Mouse (Mus musculus): ENCODE measurements around the gene Trmt61a. TPM values are rescaled to one million over a fixed set of nuclear protein-coding genes. Genes with fewer than 3 reads are reported as not detected.
"Not testable (repeated sequence)": the region's sequence is repeated elsewhere in the genome, so short reads cannot be mapped to it uniquely, and the experiment has no call there.

Trmt61a gene
- polyA plus RNA-seq, 1 experiment from 2014 or later: 4.5 TPM

DNA sequence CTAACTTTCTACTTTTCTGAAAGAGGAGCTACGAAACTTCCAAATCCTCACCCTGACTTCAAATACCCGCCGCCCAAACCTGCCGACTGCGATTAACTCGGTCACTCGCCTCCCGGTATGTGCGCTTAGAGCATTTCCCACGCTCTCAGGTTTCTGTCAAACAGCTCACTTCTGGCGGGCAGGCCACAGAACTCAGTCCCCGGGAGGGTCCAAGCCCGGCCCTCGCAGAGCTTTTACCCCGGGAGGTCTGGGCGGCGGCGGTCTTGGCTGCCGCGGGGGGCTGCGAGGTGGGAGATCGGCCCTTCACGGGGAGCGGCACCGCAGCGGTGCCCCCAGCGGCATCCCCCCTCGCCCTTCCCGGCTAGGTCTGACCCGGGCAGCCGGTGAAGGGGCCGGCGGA lies 34.6 kb downstream of the Trmt61a start:
- H3K27me3 ChIP-seq (ENCODE audit: control insufficient read depth, insufficient read depth, low read length): no peaks in the 10 kb centered on the region

DNA sequence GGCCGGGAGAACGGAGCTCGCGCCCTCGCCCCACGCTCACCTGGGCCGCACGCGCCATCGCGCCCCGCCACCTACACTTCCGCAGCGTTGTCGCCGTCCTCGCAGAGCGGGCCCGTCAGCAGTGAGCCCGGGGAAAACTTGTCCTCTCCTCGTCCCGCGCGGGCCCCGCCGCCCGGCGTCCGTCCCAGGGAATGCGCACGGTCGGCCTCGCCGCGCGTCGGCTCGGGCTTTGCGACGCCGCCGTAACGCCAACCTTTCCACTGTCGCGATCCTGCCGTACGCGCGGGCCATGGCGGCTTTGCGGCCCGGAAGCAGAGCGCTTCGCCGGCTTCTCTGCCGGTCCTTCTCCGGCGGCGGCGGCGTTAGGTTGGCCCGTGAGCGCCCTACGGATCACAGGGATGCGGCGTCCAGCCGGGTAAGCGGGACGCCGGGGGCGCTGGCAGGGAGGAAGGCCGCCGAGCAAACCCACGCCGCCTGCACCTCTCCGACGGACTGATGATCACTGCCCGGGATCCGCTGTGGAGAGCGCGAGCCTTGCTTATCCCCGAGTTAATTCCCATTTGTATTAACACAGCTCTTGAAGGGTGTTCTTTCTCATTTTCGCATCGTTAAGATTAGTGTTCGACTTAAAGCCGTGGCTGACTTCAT lies 35.2 kb downstream of the Trmt61a start, which contains the start of the genes Bag5 and Apopt1:
Gene Bag5 (minus strand): TSS at position 254 of the 648 bp plus-strand sequence.
Gene Apopt1 (plus strand): TSS at position 258 of the 648 bp plus-strand sequence.
- DNase-seq (ENCODE audit: low spot score) (peak; percentile 95), ATAC-seq (ENCODE audit: low FRiP score) (peak; percentile 94)
- whole genome bisulfite sequencing: under 1% methylated on average over 65 of the region's 86 CpGs
- H3K27ac ChIP-seq (ENCODE audit: low read depth, low read length): peak within 1 kb of the TSS; percentile 75
- peak within 1 kb of the TSS; percentile 89 for H3K4me2 ChIP-seq (replicated peaks; ENCODE audit: low read depth, low read length)
- no peaks in the 10 kb centered on the region for H3K27me3 ChIP-seq (ENCODE audit: control insufficient read depth, insufficient read depth, low read length)
- peaks cover 3% of the 10 kb centered on the region; the same call in 1 of the 2 replicates for H3K4me1 ChIP-seq (replicated peaks; ENCODE audit: control insufficient read depth, insufficient read depth, low read length)
- peak within 1 kb of the TSS; percentile 97 for H3K9ac ChIP-seq (ENCODE audit: low read depth, low read length)
- H3K36me3 ChIP-seq (ENCODE audit: control insufficient read depth, insufficient read depth, low read length): peaks cover 6% of the 10 kb centered on the region; the same call in 1 of the 2 replicates
- no peaks in the 10 kb centered on the region for H3K9me3 ChIP-seq (ENCODE audit: control insufficient read depth, low read length)
- H3K4me3 ChIP-seq (ENCODE audit: low read depth, low read length): peak within 1 kb of the TSS; percentile 100

More for the DNA sequence above, 34.6 kb downstream of the Trmt61a start:
- DNase-seq (ENCODE audit: low spot score) (peak; percentile 47), ATAC-seq (ENCODE audit: low FRiP score) (peak; percentile 46)
- Histone ChIP-seq H3K36me3 (ENCODE audit: control insufficient read depth, insufficient read depth, low read length) (peaks cover 6% of the 10 kb centered on the region; the same call in 1 of the 2 replicates), H3K4me2 (replicated peaks; ENCODE audit: low read depth, low read length) (peak overlapping the region; percentile 89), H3K4me1 (replicated peaks; ENCODE audit: control insufficient read depth, insufficient read depth, low read length) (peaks cover 3% of the 10 kb centered on the region; the same call in 1 of the 2 replicates), H3K9ac (ENCODE audit: low read depth, low read length) (peak overlapping the region; percentile 97), H3K27ac (ENCODE audit: low read depth, low read length) (peak overlapping the region; percentile 75), H3K9me3 (ENCODE audit: control insufficient read depth, low read length) (no peaks in the 10 kb centered on the region), H3K4me3 (ENCODE audit: low read depth, low read length) (peak overlapping the region; percentile 100)
- 2% methylated on average over 23 of the region's 33 CpGs for WGBS

DNA sequence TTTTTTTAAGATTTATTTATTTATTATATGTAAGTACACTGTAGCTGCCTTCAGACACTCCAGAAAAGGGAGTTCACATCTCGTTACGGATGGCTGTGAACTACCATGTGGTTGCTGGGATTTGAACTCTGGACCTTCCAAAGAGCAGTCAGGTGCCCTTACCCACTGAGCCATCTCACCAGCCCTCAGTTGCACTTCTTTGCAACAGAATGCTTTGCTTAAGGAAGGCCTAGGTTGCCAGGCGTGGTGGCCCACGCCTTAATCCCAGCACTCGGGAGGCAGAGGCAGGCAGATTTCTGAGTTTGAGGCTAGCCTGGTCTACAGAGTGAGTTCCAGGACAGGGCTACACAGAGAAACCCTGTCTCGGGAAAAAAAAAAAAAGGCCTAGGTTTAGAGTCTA lies 36.0 kb downstream of the Trmt61a start:
- 88% methylated on average over 6 of the region's 6 CpGs for WGBS
- peak overlapping the region; percentile 43 for H3K4me2 ChIP-seq (replicated peaks; ENCODE audit: low read depth, low read length)
- H3K9ac ChIP-seq (ENCODE audit: low read depth, low read length); H3K36me3 ChIP-seq (ENCODE audit: control insufficient read depth, insufficient read depth, low read length); H3K27me3 ChIP-seq (ENCODE audit: control insufficient read depth, insufficient read depth, low read length); DNase-seq (ENCODE audit: low spot score); H3K27ac ChIP-seq (ENCODE audit: low read depth, low read length); ATAC-seq (ENCODE audit: low FRiP score); H3K4me1 ChIP-seq (replicated peaks; ENCODE audit: control insufficient read depth, insufficient read depth, low read length); H3K9me3 ChIP-seq (ENCODE audit: control insufficient read depth, low read length): not testable (repeated sequence)
- H3K4me3 ChIP-seq (ENCODE audit: low read depth, low read length): peak overlapping the region; percentile 100

DNA sequence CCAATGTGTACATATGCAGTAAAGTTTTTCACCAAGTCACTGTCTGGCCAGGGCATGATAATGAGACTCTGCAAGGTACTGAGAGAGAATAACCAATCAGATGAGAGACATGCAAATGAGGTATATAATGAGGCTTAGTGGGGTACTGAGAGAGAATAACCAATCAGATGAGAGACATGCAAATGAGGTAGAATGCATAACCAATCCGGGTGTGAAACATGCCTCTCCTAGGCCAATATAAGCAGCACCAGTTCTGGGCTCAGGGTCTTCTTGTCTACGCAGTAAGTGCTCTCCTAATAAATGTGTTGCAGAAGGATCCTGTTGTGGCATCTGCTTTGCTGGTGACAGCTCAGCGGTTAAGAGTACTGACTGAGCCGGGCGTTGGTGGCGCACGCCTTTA lies 38.6 kb downstream of the Trmt61a start:
- Histone ChIP-seq H3K4me3 (ENCODE audit: low read depth, low read length) (no peak overlapping the region), H3K9me3 (ENCODE audit: control insufficient read depth, low read length) (no peaks in the 10 kb centered on the region), H3K27me3 (ENCODE audit: control insufficient read depth, insufficient read depth, low read length) (no peaks in the 10 kb centered on the region), H3K27ac (ENCODE audit: low read depth, low read length) (no peak overlapping the region), H3K4me1 (replicated peaks; ENCODE audit: control insufficient read depth, insufficient read depth, low read length) (peaks cover 3% of the 10 kb centered on the region; the same call in 1 of the 2 replicates), H3K36me3 (ENCODE audit: control insufficient read depth, insufficient read depth, low read length) (no peaks in the 10 kb centered on the region; the same call in 1 of the 2 replicates), H3K4me2 (replicated peaks; ENCODE audit: low read depth, low read length) (no peak overlapping the region), H3K9ac (ENCODE audit: low read depth, low read length) (no peak overlapping the region)
- no peak for ATAC-seq (ENCODE audit: low FRiP score)
- WGBS: 95% methylated on average over 7 of the region's 7 CpGs
- DNase-seq (ENCODE audit: low spot score): no peak

DNA sequence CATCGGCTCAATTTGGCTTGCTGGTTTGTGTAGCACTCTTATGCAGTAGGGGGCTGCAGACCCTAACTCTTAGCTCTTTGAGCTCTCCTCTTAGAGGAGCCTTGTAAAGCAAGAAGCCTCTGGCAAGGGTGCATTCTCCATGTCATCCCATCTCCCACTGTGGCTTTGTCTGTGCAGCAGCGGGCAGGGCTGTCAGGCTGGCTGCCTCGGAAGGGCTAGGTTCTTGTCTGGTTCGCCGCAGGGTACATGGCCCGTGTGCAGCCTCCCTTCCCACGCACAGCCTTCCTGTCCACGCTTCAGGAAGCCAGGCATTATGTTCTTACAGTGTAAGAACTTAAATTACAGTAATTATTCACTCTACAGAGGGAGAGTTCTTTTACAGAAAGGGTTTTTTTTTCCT lies 40.8 kb downstream of the Trmt61a start:
- H3K4me2 ChIP-seq (replicated peaks; ENCODE audit: low read depth, low read length): no peak overlapping the region
- H3K9me3 ChIP-seq (ENCODE audit: control insufficient read depth, low read length): no peaks in the 10 kb centered on the region
- no peak overlapping the region for H3K4me3 ChIP-seq (ENCODE audit: low read depth, low read length)
- ATAC-seq (ENCODE audit: low FRiP score): no peak
- DNase-seq (ENCODE audit: low spot score): no peak
- H3K36me3 ChIP-seq (ENCODE audit: control insufficient read depth, insufficient read depth, low read length): no peaks in the 10 kb centered on the region; the same call in 1 of the 2 replicates
- 0 out of 2 replicates have a peak overlapping the region, but pooled peaks have one; percentile 24 for H3K27ac ChIP-seq (ENCODE audit: low read depth, low read length)
- H3K9ac ChIP-seq (ENCODE audit: low read depth, low read length): peak overlapping the region; percentile 31; the same call in 1 of the 2 replicates
- no peaks in the 10 kb centered on the region for H3K4me1 ChIP-seq (replicated peaks; ENCODE audit: control insufficient read depth, insufficient read depth, low read length)
- WGBS: 45% methylated on average over 8 of the region's 8 CpGs
- H3K27me3 ChIP-seq (ENCODE audit: control insufficient read depth, insufficient read depth, low read length): no peaks in the 10 kb centered on the region

DNA sequence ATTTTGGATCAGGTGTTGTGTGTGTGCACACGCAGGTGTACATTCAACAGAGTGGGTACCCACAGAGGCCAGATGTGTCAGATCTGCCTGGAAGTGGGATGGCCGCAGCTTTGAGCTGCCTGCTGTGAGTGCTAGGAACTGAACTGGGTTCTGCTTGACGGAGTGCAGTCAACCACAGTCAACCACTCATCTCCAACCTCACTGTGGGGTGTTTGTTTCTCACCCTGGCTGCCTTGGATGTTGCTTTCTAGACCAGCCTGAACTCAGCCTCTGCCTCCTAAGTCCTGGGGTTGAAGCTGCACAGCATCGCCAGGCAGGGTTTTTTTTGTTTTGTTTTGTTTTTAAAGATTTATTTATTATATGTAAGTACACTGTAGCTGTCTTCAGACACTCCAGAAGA lies 42.3 kb downstream of the Trmt61a start:
- no peak overlapping the region for H3K9ac ChIP-seq (ENCODE audit: low read depth, low read length)
- no peaks in the 10 kb centered on the region for H3K27me3 ChIP-seq (ENCODE audit: control insufficient read depth, insufficient read depth, low read length)
- H3K9me3 ChIP-seq (ENCODE audit: control insufficient read depth, low read length): no peaks in the 10 kb centered on the region
- H3K4me2 ChIP-seq (replicated peaks; ENCODE audit: low read depth, low read length): no peak overlapping the region
- no peak overlapping the region for H3K27ac ChIP-seq (ENCODE audit: low read depth, low read length)
- H3K4me1 ChIP-seq (replicated peaks; ENCODE audit: control insufficient read depth, insufficient read depth, low read length): no peaks in the 10 kb centered on the region; the same call in 1 of the 2 replicates
- ATAC-seq (ENCODE audit: low FRiP score): no peak
- no peak overlapping the region for H3K4me3 ChIP-seq (ENCODE audit: low read depth, low read length)
- H3K36me3 ChIP-seq (ENCODE audit: control insufficient read depth, insufficient read depth, low read length): no peaks in the 10 kb centered on the region; the same call in 1 of the 2 replicates
- no peak for DNase-seq (ENCODE audit: low spot score)
- WGBS: 85% methylated on average over 4 of the region's 4 CpGs

- Histone ChIP-seq H3K4me1 (replicated peaks; ENCODE audit: control insufficient read depth, insufficient read depth, low read length) (no peaks in the 10 kb centered on the region; the same call in 1 of the 2 replicates), H3K27me3 (ENCODE audit: control insufficient read depth, insufficient read depth, low read length) (no peaks in the 10 kb centered on the region), H3K9me3 (ENCODE audit: control insufficient read depth, low read length) (no peaks in the 10 kb centered on the region), H3K36me3 (ENCODE audit: control insufficient read depth, insufficient read depth, low read length) (no peaks in the 10 kb centered on the region; the same call in 1 of the 2 replicates), H3K4me3 (ENCODE audit: low read depth, low read length) (no peak overlapping the region), H3K4me2 (replicated peaks; ENCODE audit: low read depth, low read length) (no peak overlapping the region), H3K9ac (ENCODE audit: low read depth, low read length) (no peak overlapping the region), H3K27ac (ENCODE audit: low read depth, low read length) (no peak overlapping the region)
- ATAC-seq (ENCODE audit: low FRiP score) (no peak), DNase-seq (ENCODE audit: low spot score) (peak; percentile 43)
- 74% methylated on average over 9 of the region's 9 CpGs for WGBS
Measured at GRCm38 (mm10) chr12:111722654-111723053, 44.7 kb downstream of the Trmt61a start.

DNA sequence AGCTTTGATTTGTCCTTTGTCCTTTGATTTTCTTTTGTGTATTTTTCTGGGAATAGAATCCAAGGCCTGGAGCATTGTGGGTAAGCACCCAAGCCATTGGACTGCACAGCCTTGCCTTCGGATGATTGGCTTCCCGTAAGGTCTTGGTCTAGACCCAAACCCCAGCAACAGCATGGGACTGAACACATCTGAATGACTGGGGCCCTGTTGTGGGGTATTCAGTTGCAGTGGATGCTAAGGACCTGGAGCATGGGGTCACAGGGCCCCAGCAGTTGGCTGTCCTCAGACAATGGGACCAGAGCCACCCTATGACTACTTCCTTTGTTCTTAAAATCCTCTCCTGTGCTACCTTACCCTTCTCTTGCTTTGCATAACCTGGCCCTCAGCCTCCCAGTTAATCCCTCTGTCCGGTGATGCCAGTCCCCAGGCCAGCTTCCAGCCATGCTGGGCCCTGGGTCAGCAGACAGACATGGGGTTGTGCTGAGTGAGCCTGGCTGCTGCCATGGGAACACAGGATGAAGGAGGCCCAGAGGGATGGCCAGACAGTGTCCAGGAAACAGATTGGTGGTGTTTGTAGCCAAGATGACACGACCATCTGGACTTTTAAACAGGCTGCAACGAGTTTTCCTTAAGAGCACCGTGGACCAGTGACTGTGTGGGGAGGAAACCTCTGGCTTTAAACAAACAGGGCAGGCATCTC lies 46.9 kb downstream of the Trmt61a start:
- H3K9ac ChIP-seq (ENCODE audit: low read depth, low read length): 0 out of 2 replicates have a peak overlapping the region, but pooled peaks have one; percentile 27
- WGBS: 44% methylated on average over 6 of the region's 6 CpGs

More for the DNA sequence above, 46.9 kb downstream of the Trmt61a start:
- ATAC-seq (ENCODE audit: low FRiP score) (no peak), DNase-seq (ENCODE audit: low spot score) (no peak)
- Histone ChIP-seq H3K36me3 (ENCODE audit: control insufficient read depth, insufficient read depth, low read length) (no peaks in the 10 kb centered on the region), H3K4me2 (replicated peaks; ENCODE audit: low read depth, low read length) (no peak overlapping the region), H3K4me1 (replicated peaks; ENCODE audit: control insufficient read depth, insufficient read depth, low read length) (no peaks in the 10 kb centered on the region; the same call in 1 of the 2 replicates), H3K27ac (ENCODE audit: low read depth, low read length) (peak overlapping the region; percentile 74), H3K27me3 (ENCODE audit: control insufficient read depth, insufficient read depth, low read length) (no peaks in the 10 kb centered on the region), H3K9me3 (ENCODE audit: control insufficient read depth, low read length) (no peaks in the 10 kb centered on the region), H3K4me3 (ENCODE audit: low read depth, low read length) (no peak overlapping the region)
